Mouse (Mus musculus) ES-E14 (cell line): ENCODE measurements around the gene Pnpla5. TPM values are rescaled to one million over a fixed set of nuclear protein-coding genes. Genes with fewer than 3 reads are reported as not detected.
"Not testable (repeated sequence)": the region's sequence is repeated elsewhere in the genome, so short reads cannot be mapped to it uniquely, and the experiment has no call there.

Experiments used
- DNase-seq: peaks from one replicate; pipeline ENCODE4 v3.0.0-alpha.2; 2013; ENCODE audit warnings: low read depth, low spot score
- H3K27ac ChIP-seq: 2 replicates; pipeline ENCODE4 v1.5.1; 2012; ENCODE audit warnings: low read depth, mild to moderate bottlenecking, low read length, moderate library complexity, mixed read lengths; ENCODE audit not compliant: poor library complexity, insufficient read depth, severe bottlenecking
- H3K36me3 ChIP-seq: 2 replicates; pipeline ENCODE4 v1.6.1; 2012; ENCODE audit warnings: mild to moderate bottlenecking, low read length, moderate library complexity, mixed read lengths; ENCODE audit not compliant: control insufficient read depth, poor library complexity, insufficient read depth, severe bottlenecking
- H3K4me1 ChIP-seq, 2 experiments: fragments of 150-350 bp in 1 of 2; sonication (generic) in 1 of 2; 2 replicates each; pipeline ENCODE4 v1.6.1; 2012; ENCODE audit warnings: low read length in 2 of 2, mild to moderate bottlenecking in 1 of 2, mixed read lengths in 1 of 2; ENCODE audit not compliant: control insufficient read depth in 2 of 2, insufficient read depth in 2 of 2, poor library complexity in 1 of 2
- H3K4me3 ChIP-seq, 2 experiments: fragments of 150-350 bp in 1 of 2; sonication (generic) in 1 of 2; 2 replicates each; pipeline ENCODE4 v1.5.1; 2012; ENCODE audit warnings: low read length in 2 of 2, low read depth in 1 of 2, mild to moderate bottlenecking in 1 of 2, mixed read lengths in 1 of 2; ENCODE audit not compliant: insufficient read depth in 1 of 2, poor library complexity in 1 of 2, severe bottlenecking in 1 of 2
- H3K9ac ChIP-seq: 2 replicates; pipeline ENCODE4 v1.6.1; 2012; ENCODE audit warnings: low read depth, mild to moderate bottlenecking, low read length, mixed read lengths; ENCODE audit not compliant: poor library complexity, insufficient read depth, severe bottlenecking
- H3K9me3 ChIP-seq: fragments of 150-350 bp; sonication (generic); 2 replicates; pipeline ENCODE4 v1.6.1; 2012; ENCODE audit warnings: low read depth, mild to moderate bottlenecking, low read length; ENCODE audit not compliant: control insufficient read depth, insufficient read depth
- CHD2 ChIP-seq: IDR thresholded peaks from 2 replicates; pipeline ENCODE4 v1.6.1; 2014; ENCODE audit warnings: mild to moderate bottlenecking, low read depth, low read length, inconsistent platforms
- HCFC1 ChIP-seq: IDR thresholded peaks from 2 replicates; pipeline ENCODE4 v1.6.1; 2012; ENCODE audit warnings: low read length, inconsistent platforms, borderline replicate concordance; ENCODE audit not compliant: insufficient read depth
- MAFK ChIP-seq: IDR thresholded peaks from 2 replicates; pipeline ENCODE4 v1.6.1; 2014; ENCODE audit warnings: mild to moderate bottlenecking, low read depth, low read length, inconsistent platforms; ENCODE audit not compliant: insufficient read depth
- ZC3H11A ChIP-seq: IDR thresholded peaks from 2 replicates; pipeline ENCODE4 v1.6.1; 2012; ENCODE audit warnings: low read depth, mild to moderate bottlenecking, inconsistent platforms, low read length, borderline replicate concordance
- ZNF384 ChIP-seq: IDR thresholded peaks from 2 replicates; pipeline ENCODE4 v1.6.1; 2012; ENCODE audit warnings: low read depth, low read length, inconsistent platforms
- in situ Hi-C, 2 experiments: fragments of 600-800 bp; cut with MboI; formaldehyde crosslinking; loops; one replicate each; pipeline ENCODE4 v1.15.1; 2025; ENCODE audit warnings: low sequenced_read_pairs in 2 of 2, inconsistent platforms in 1 of 2; ENCODE audit not compliant: unreplicated experiment in 2 of 2
- total RNA-seq: library from RNA; depleted of rRNA; stranded (reverse); fragments of 300-350 nt; gene quantifications from 2 replicates; pipeline ENCODE4 v1.2.3, GENCODE M21; 2012

Gene Pnpla5
- total RNA-seq, 1 experiment: 0.13 TPM

DNA sequence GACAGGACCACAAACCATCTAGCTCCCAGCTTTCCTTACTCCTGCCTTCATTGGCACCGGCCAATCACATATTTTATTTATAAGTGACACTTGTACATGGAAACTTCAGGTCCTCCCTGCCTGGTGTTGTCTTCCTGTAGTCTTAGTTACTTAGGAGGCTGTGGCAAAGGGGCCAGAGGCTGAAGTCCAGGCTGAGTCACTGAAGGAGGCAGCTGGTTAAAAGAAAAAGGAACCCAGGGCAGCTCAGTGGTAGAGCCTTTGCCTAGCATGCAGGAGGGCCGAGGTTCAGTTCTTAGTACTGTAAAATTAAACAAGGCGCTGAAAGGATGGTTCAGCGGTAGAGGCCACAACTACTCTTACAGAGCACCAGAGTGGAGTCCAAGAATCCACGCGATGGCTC, 43.8 kb upstream of the Pnpla5 start:
- Histone ChIP-seq H3K4me1 (peaks cover 2 to 12% of the 10 kb centered on the region in 2 experiments; a peak in 2 of 4 replicates), H3K9ac (no peak overlapping the region), H3K4me3 (no peak overlapping the region), H3K9me3 (no peaks in the 10 kb centered on the region), H3K27ac (no peak overlapping the region), H3K36me3 (no peaks in the 10 kb centered on the region)
- DNase-seq: no peak
- in situ Hi-C loops: no loop called here
- TF ChIP-seq CHD2: no peak
- TF ChIP-seq ZC3H11A: no peak
- no peak for TF ChIP-seq MAFK
- no peak for TF ChIP-seq ZNF384
- no peak for TF ChIP-seq HCFC1

DNA sequence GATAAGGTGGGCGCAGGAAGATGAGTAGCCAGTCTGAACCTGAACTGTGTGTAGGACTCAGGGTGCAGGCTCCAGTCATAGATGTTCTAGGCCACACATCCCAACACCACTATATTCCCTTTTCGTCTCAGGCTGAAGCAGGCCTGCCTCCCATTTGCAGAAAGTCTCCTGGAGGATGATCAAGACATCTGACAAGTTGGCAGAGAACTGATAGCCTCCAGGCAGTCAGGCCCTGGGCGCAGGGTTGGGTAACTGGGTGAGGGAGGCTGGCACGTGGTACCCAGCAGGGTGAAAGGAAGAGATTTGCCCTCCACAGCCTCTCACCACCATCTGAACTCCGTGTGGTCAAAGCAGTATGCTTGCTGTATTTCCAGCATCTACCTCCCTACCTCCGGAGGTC, 38.9 kb upstream of the Pnpla5 start:
- H3K36me3 ChIP-seq: no peaks in the 10 kb centered on the region
- peaks cover 0 to 2% of the 10 kb centered on the region in 2 experiments; a peak in 1 of 4 replicates for H3K4me1 ChIP-seq
- in situ Hi-C loops: no loop called here
- no peaks in the 10 kb centered on the region for H3K9me3 ChIP-seq
- TF ChIP-seq CHD2 (no peak), ZNF384 (no peak), ZC3H11A (no peak), MAFK (no peak), HCFC1 (no peak)
- no peak for DNase-seq
- no peak overlapping the region for H3K9ac ChIP-seq
- no peak overlapping the region for H3K4me3 ChIP-seq
- H3K27ac ChIP-seq: no peak overlapping the region

DNA sequence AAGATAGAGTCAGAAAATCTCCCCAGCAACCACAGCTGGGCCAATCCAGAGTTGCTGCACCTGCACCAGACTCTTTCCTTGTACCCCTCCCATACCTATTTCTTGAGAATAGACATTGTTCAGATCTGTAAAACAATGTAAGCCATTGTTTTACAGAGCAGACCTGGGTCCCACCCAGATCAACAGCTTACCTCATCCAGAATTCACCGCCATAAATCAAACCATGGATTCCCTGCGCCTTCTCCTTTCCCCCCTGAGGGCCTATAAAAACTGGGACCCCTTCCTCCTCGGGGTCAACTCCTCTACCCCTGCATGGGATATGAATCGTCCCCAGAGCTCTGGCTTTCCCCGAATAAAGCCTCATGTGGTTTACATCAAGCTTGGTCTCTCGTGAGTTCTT, 34.6 kb upstream of the Pnpla5 start:
- H3K27ac ChIP-seq, H3K36me3 ChIP-seq, H3K4me1 ChIP-seq, in situ Hi-C loops, DNase-seq, H3K9ac ChIP-seq, H3K4me3 ChIP-seq, H3K9me3 ChIP-seq: not testable (repeated sequence)

DNA sequence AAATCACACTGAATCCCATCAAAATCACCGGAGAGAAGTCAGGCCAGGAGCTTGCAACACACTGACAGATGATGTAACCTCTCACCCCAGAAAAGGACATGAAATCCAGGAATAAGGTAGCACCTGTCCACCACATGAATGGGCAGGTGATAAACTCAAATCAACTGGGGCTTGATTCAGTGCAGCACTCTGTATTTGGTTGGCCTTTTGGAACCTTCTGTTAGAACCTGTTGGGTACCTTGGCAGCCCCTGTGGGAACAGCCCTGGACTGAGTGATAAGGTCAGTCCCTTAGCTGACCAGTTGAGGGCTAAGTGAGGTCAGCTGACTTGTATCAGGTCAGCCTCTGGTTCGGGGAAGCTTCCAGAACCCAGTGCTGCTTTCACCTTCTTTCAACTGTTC, 33.2 kb upstream of the Pnpla5 start:
- H3K9me3 ChIP-seq: no peaks in the 10 kb centered on the region
- DNase-seq: no peak
- no peak overlapping the region for H3K4me3 ChIP-seq
- H3K27ac ChIP-seq: no peak overlapping the region
- no peaks in the 10 kb centered on the region for H3K36me3 ChIP-seq
- H3K4me1 ChIP-seq: peaks cover 0 to 2% of the 10 kb centered on the region in 2 experiments; a peak in 1 of 4 replicates
- H3K9ac ChIP-seq: no peak overlapping the region
- no peak for TF ChIP-seq ZC3H11A
- TF ChIP-seq ZNF384: no peak
- no peak for TF ChIP-seq MAFK
- TF ChIP-seq HCFC1: no peak
- no peak for TF ChIP-seq CHD2
- in situ Hi-C loops: no loop called here

DNA sequence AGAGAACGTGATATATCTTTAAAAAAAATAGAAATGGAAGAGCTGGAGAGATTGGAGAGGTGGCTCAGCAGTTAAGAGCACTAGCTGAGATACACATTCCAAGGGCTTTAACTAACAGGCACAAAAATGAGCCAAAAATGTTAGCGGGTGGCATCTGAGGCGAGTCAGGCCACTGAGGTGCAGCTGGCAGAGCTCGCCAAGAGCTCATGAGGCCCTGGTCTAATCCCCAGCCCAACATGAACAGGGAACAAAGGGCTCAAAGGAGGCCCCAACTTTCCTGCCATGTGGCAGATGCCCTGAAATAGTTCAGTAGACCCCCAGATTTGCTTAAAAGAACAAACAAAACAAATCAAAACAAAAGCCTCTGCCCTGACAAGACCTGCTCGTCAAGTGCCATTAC, 18.0 kb upstream of the Pnpla5 start:
- DNase-seq: no peak
- TF ChIP-seq ZC3H11A: no peak
- TF ChIP-seq MAFK: no peak
- no peak for TF ChIP-seq HCFC1
- TF ChIP-seq ZNF384: no peak
- no peak for TF ChIP-seq CHD2
- in situ Hi-C loops: no loop called here
- H3K9me3 ChIP-seq: no peaks in the 10 kb centered on the region
- no peak overlapping the region; the same call in 1 of the 2 replicates for H3K9ac ChIP-seq
- peaks cover 0 to 6% of the 10 kb centered on the region in 2 experiments; a peak in 1 of 4 replicates for H3K4me1 ChIP-seq
- no peaks in the 10 kb centered on the region for H3K36me3 ChIP-seq
- no peak overlapping the region for H3K4me3 ChIP-seq
- H3K27ac ChIP-seq: no peak overlapping the region
